Mouse (Mus musculus) megakaryocyte, adult 5-6 weeks (primary cell): ENCODE results near the gene Il1f9. TPM values are rescaled to one million over a fixed set of nuclear protein-coding genes. Genes with fewer than 3 reads are reported as not detected.
"Not testable (repeated sequence)": the region's sequence is repeated elsewhere in the genome, so short reads cannot be mapped to it uniquely, and the experiment has no call there.

Source experiments
- ATAC-seq: 2 replicates; pipeline ENCODE4 v1.8.0; 2016; ENCODE audit warnings: mild to moderate bottlenecking, inconsistent platforms; ENCODE audit not compliant: poor library complexity, severe bottlenecking
- total RNA-seq, 2 experiments: library from RNA; stranded (forward) in 1 of 2; stranded (reverse) in 1 of 2; fragments of 153-499, 151-499 nt in 1 of 2; fragments of 221-1000, 200-1000 nt in 1 of 2; gene quantifications; 2 replicates each; pipeline versions ENCODE4 v1.2.3 to v1.2.4; 2015 to 2017

The Il1f9 gene
- 55.9 and 64.6 TPM in 2 replicates for total RNA-seq (2015)
- 38.3 and 38.4 TPM in 2 replicates for total RNA-seq (2017)

GRCm38 (mm10) chr2:24186176-24186575 is at the start of gene Il1f9:
TSS of gene Il1f9 (plus strand) at chr2:24186476.
- peak; percentile 51 for ATAC-seq

GRCm38 (mm10) chr2:24152861-24153260 is 33.4 kb upstream of the Il1f9 start, which contains the start of gene Il1f8:
TSS of gene Il1f8 (plus strand) at chr2:24153161.
- ATAC-seq: no peak

- peak; percentile 75 for ATAC-seq
These were observed 4.5 kb upstream of the Il1f9 start for GRCm38 (mm10) chr2:24181683-24182331.

GRCm38 (mm10) chr2:24182423-24183147 is 3.7 kb upstream of the Il1f9 start:
- peak; percentile 8; the same call in 1 of the 2 replicates for ATAC-seq

GRCm38 (mm10) chr2:24184092-24184491 is 2.2 kb upstream of the Il1f9 start:
- not testable (repeated sequence) for ATAC-seq

- ATAC-seq: peak; percentile 68
These were observed 1.3 kb downstream of the Il1f9 start for GRCm38 (mm10) chr2:24187585-24187984.

GRCm38 (mm10) chr2:24188189-24188588 is 1.9 kb downstream of the Il1f9 start:
- ATAC-seq: peak; percentile 60

- ATAC-seq: no peak
These were observed 28.8 kb downstream of the Il1f9 start, which contains the start of gene Il1f6 for GRCm38 (mm10) chr2:24215118-24215517. TSS of gene Il1f6 (plus strand) at chr2:24215418.

GRCm38 (mm10) chr2:24227191-24227590 is 40.9 kb downstream of the Il1f9 start:
- ATAC-seq: no peak

Other genes with a start within 250 kb of the Il1f9 start
- gene Hnmt, start 137.1 kb upstream of the Il1f9 start, total RNA-seq (2015): 15.1 and 16.1 TPM in 2 replicates
- gene Hnmt, start 137.1 kb upstream of the Il1f9 start, total RNA-seq (2017): 27.2 and 41.2 TPM in 2 replicates
- not detected in 2 replicates for gene Tbpl2, start 89.9 kb upstream of the Il1f9 start, total RNA-seq (2015)
- gene Tbpl2, start 89.9 kb upstream of the Il1f9 start, total RNA-seq (2017): not detected in 2 replicates
- not detected in 2 replicates for gene Il1f8, start 33.3 kb upstream of the Il1f9 start, total RNA-seq (2015)
- gene Il1f8, start 33.3 kb upstream of the Il1f9 start, total RNA-seq (2017): not detected in 2 replicates
- not detected in 2 replicates for gene Il1f6, start 28.9 kb downstream of the Il1f9 start, total RNA-seq (2015)
- gene Il1f6, start 28.9 kb downstream of the Il1f9 start, total RNA-seq (2017): not detected in 2 replicates
- gene Il1f5, start 90.5 kb downstream of the Il1f9 start, total RNA-seq (2015): not detected in 2 replicates
- not detected in 2 replicates for gene Il1f5, start 90.5 kb downstream of the Il1f9 start, total RNA-seq (2017)
- not detected in 2 replicates for gene Il1f10, start 104.7 kb downstream of the Il1f9 start, total RNA-seq (2015)
- not detected in 2 replicates for gene Il1f10, start 104.7 kb downstream of the Il1f9 start, total RNA-seq (2017)
- 43.0 and 51.1 TPM in 2 replicates for gene Il1rn, start 150.4 kb downstream of the Il1f9 start, total RNA-seq (2015)
- 35.8 and 35.9 TPM in 2 replicates for gene Il1rn, start 150.4 kb downstream of the Il1f9 start, total RNA-seq (2017)
- gene Psd4, start 181.1 kb downstream of the Il1f9 start, total RNA-seq (2015): 31.0 and 32.2 TPM in 2 replicates
- 64.7 and 71.7 TPM in 2 replicates for gene Psd4, start 181.1 kb downstream of the Il1f9 start, total RNA-seq (2017)